Mouse (Mus musculus): ENCODE results near the gene Gstp2.
A peak's percentile ranks its signal among the peaks of the same experiment; 100 is the strongest.
"Not testable (repeated sequence)": the region's sequence is repeated elsewhere in the genome, so short reads cannot be mapped to it uniquely, and the experiment has no call there.

The Gstp2 gene

DNA sequence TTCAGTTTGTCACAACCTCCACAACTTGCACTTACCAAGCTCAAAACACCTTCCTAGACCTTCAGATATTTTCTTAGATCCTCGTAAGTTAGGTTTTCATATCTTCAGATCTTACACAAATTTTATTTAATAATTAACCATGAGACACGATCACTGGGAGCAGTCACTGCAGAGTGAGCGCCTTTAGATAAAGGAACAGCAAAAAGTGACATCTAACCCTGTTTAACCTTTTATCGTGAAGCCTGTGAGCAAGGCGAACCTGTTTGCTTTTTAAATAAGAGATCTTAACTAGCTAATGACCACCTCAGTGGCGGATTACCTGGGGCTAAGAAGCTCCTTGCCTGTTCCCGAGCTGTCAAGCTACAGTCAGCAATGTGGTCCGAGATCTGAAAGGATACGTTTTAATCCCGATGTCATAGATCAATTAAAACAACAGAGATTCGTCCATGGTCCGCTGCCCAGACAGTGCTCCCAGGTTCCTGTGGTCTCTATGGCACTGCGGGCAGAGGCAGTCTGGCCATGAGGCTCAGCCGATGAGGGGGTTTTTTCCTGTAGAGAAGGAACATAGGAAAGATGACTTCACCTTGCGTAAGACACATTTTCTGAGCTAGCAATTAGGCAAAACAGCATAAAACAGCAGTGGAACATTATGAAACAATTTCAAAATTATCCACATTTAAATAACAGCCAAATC lies 23.0 kb upstream of the Gstp2 start:
- no peak for DNase-seq

- DNase-seq: not testable (repeated sequence)
These were observed 22.4 kb upstream of the Gstp2 start for GRCm38 (mm10) chr19:4068242-4068641.

DNA sequence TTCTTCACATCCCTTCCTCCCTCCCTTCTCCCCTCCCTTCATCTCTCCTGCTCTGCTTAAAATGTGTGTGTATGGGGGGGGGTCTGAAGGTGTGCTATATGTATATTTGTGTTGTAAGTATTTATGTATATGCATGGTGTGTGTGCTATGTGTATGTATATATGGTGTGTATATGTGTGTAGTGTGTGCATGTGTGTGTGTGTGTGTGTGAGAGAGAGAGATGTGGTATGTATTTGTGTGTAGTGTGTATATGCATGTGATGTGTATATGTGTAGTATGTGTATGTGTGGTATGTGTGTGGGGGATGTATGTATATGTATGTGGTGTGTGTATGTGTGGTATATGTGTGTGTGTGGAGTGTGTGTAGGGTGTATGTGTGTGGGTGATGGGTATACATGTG lies 21.1 kb upstream of the Gstp2 start:
- no peak for DNase-seq

DNA sequence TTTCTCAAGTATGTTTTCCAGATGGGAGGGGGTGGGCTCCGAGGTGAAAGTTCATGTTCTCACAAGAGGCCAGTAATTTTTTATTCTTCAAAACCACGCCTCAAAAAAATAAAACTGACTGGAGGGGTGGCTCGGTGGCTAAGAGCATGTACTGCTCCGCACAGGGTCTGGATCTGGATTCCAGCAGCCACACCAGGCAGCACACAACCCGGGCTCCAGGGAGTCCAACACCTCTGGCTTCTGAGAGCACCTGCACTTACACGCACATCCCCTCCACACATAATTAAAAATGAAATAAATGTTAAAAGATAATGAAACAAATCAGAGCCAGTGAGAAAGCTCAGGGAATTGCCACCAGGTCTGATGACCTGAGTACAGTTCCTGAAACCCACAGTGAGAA lies 20.5 kb upstream of the Gstp2 start:
- no peak for DNase-seq

DNA sequence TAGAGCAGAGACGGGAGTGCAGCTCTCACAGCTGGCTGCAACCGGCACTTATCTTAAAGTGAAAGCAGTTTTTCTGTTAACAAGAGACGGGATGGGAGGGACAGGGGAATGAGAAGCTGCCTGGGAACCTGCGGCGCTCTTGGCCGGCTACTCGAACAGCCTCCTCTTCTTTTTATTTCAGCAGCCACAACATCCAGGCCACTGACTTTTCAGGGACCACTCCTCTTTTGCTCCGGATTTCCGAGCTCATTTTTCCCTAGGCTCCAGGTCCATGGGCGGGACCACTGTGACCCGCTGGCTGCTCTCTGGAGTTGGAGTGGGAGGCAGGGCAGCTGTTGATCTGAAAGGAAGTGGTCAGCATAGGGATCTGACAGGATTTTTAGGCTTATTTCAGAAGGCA lies 18.7 kb upstream of the Gstp2 start:
- not testable (repeated sequence) for DNase-seq

DNA sequence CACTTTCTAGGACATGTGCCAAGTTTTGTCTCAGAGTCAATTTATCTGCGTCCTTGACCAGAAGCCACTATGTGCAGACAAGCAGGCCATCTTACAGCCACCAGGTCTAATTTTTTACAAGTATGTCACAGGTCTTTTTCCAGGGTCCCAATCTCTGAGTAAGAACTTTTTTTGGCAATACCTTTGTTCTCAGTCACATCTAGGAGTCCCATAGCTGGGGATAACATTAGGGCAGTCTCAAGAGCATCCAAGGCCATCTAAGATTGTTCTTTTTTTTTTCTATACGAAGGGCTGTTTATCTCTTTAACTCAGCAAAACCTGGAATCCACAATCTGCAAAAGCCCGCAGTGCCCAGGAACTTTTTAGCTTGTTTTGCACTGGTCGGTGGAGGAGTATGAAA lies 17.5 kb upstream of the Gstp2 start:
- not testable (repeated sequence) for DNase-seq

- no peak for DNase-seq
These were observed 15.2 kb upstream of the Gstp2 start for GRCm38 (mm10) chr19:4060899-4061465.

DNA sequence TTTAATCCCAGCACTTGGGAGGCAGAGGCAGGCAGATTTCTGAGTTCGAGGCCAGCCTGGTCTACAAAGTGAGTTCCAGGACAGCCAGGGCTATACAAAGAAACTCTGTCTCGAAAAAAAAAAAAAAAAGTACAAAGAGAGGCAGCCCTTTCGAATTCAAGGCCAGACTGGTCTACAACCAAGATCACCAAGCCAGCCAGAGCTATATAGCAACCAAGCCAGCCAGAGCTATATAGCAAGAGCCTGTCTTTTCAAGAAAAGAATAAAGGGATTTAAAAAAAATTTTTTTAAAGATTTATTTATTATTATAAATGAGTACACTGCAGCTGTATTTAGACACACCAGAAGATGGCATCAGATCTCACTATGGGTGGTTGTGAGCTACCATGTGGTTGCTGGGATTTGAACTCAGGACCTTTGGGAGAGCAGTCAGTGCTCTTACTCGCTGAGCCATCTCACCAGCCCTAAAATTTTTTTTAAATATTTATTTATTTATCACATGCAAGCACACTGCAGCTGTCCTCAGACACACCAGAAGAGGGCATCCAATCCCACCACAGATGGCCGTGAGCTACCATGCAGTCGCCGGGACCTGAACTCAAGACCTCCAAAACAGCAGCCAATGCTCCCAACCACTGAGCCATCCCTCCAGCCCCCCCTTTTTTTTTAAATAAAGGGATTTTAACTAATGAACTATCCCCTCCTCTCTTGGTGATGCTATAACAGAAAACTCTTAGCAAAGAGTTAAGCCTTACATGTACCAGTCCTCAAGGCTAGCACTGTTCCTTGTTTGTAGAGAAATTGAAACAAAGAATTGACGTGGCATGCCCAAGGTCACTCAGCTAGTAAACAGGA lies 14.4 kb upstream of the Gstp2 start:
- DNase-seq: not testable (repeated sequence)

DNA sequence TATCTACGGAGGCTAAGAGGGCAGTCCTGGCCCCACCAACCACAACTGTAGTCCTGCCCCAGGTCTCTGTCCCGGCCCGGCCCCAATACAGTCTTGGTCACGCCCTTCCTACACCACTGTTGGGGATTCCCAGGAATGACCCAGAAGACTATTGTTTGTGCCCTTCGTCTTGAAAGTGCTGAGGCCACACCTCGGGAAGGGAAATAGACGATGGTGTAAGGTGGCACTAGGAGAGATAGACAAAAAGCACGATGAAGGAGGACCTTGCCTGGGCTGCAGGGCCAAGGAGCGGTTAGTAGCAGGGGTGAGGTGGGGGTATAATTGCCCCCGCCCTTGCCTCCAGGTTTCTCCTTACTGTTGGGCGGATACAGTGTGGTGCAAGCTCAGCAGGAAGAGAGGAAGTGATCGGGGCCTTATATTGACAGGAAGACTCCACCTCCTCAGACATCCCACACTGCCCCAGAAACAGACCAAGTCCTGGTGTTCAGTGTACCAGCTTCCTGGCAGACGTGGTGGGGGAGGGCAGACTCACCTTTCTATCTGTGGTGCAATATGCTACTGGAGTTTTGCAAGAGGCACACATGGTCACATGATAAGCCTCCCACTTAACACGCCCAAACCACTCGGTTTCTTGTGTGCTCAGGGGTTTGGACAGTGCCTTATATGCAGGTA lies 13.4 kb upstream of the Gstp2 start, which contains the start of gene Gstp3:
Gene Gstp3 (minus strand): TSS at position 501 of the 672 bp plus-strand sequence.
- DNase-seq: no peak

- DNase-seq: no peak
These were observed 12.8 kb upstream of the Gstp2 start for GRCm38 (mm10) chr19:4058581-4058980.

DNA sequence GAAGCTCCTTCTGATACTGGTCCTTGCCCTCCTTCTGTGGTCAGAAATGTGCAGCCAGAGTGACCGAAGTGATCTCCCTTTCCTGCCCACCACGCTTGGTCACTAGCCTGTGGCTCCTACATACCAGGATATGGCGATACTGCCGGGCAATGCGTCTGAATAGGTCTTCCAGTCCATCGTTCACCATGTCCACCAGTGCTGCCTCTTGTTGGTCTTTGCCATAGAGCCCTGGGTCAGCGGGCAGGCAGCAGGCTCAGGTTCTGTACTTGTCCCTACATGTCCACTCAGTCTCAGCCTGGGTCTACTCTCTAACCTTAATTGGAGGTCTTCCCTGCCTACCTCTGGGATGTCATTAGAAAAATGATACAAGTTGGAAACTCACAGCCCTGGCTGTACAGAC lies 12.1 kb upstream of the Gstp2 start:
- DNase-seq: no peak

GRCm38 (mm10) chr19:4057389-4057788 lies 11.6 kb upstream of the Gstp2 start:
- DNase-seq: no peak

- no peak for DNase-seq
These were observed 10.9 kb upstream of the Gstp2 start for GRCm38 (mm10) chr19:4056727-4057126.

- peak; percentile 34 for DNase-seq
These were observed 10.3 kb upstream of the Gstp2 start for GRCm38 (mm10) chr19:4055947-4056693.

GRCm38 (mm10) chr19:4055216-4055946 lies 9.6 kb upstream of the Gstp2 start:
- DNase-seq: peak; percentile 83

DNA sequence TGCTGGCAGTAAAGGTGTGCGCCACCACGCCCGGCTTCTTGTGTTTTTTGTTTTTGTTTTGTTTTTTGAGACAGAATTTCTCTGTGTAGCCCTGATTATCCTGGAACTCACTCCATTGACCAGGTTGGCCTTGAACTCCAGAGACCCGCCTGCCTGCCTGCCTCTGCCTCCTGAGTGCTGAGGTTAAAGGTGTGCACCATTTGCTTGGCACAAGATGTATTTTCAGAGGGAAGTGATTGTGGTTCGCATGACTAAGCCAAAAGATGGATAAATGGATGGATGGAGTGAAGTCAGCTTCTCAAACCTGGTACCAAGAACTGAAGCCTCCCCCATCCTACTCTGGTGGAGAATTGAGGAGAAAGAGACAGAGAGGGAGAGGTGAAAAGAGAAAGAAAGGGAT lies 8.8 kb upstream of the Gstp2 start:
- DNase-seq: peak; percentile 20

DNA sequence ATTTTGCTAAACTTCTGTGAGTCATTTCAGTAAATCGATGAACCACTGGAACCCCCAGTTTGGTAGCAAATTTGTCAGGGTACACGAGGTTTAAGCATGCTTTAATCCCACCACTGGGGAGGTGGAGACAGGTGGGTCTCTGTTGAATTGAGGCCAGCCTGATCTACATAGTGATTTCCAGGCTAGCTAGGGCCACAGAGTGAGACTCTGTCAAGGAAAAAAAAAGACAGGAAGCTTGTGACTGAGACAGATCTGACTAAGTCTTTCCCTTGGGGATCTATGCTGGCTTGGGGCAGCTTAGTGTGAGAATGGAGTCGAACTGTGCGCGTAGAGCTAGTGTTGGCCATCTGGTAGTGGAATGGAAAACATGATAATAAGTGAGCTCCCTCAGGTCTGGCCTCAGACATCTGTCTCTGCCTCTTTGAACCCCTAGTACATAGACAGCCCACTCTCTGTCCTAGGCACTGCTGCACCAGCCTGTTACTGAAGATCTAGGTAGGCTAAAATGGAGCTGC lies 6.8 kb upstream of the Gstp2 start:
- DNase-seq: no peak

GRCm38 (mm10) chr19:4051741-4052515 lies 6.1 kb upstream of the Gstp2 start:
- peak; percentile 73 for DNase-seq

GRCm38 (mm10) chr19:4051016-4051415 lies 5.2 kb upstream of the Gstp2 start:
- DNase-seq: no peak

DNA sequence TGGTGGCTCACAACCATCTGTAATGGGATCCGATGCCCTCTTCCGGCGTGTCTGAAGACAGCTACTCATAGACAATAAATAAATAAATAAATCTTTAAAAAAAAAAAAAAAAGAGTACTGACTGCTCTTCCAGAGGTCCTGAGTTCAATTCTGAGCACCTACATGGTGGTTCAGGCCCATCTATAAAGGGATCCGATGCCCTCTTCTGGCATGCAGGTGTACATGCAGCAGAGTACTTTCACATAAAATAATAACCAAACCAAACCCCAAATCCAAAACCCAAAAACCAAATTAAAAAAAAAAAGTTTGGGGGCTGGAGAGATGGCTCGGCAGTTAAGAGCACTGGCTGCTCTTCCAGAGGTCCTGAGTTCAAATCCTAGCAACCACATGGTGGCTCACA lies 3.2 kb upstream of the Gstp2 start:
- DNase-seq: not testable (repeated sequence)

DNA sequence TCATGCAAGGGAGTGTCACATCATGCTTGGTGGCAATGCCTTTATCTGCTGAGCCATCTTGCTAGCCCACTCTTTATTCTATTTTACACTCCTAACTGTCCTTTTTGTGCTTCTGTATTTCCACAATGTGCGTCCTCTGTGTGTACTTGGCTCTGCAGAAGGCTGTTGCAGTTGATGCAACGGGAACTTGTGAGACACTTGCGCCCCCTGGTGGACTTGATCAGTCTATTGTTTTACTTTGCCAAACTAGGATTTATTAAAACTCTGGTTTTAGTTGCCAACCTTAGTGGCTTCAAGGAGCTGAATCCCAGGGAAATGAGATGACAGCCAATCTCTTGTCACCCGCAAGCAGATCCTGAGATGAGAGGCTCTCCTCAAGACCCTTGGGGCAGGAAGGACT lies 2.0 kb upstream of the Gstp2 start:
- peak; percentile 89 for DNase-seq
